In the genomic region with DNA sequence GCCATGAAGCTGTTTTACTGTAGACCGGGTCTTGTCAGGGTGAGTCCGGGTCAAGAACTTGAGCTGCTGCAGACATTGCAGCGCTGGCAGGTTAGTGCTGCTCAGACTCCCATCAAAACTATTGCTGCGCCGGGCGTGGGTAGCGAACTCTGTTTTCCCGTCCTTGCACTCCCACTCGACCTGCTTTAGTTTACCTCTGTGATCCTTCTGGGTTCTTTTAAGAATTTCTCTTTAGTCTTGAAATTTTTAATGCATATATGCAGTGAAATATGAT, we compare ENCODE assay signal across 16 mouse cellular contexts. TPM values are rescaled to one million over a fixed set of nuclear protein-coding genes. Genes with fewer than 3 reads are reported as not detected.
A peak's percentile ranks its signal among the peaks of the same experiment; 100 is the strongest.
DNase-seq lines count a peak whose midpoint lies in the region; ATAC-seq and TF ChIP-seq lines count a peak whose summit lies in the region.
"Not testable (repeated sequence)": the region's sequence is repeated elsewhere in the genome, so short reads cannot be mapped to it uniquely, and the experiment has no call there.
"Had no signal": no experiment of that assay in that cellular context is flagged by ENCODE, and none has a peak within 500 bp of the region (broad histone marks: within the 10 kb centered on the region; RNA-seq: fewer than 3 reads in every experiment).

No protein-coding gene starts in this region.

- WGBS in embryonic facial prominence, embryonic 11.5 days = no CpG with 5 or more reads among the region's 9 CpGs
- WGBS in forebrain, embryonic 12.5 days = no CpG with 5 or more reads among the region's 9 CpGs
- WGBS in hindbrain, embryonic 13.5 days = no CpG with 5 or more reads among the region's 9 CpGs
- WGBS in intestine, postnatal 0 days = no CpG with 5 or more reads among the region's 9 CpGs
- no CpG with 5 or more reads among the region's 9 CpGs for WGBS in limb, embryonic 14.5 days
- WGBS in lung, embryonic 15.5 days = no CpG with 5 or more reads among the region's 9 CpGs
- no CpG with 5 or more reads among the region's 9 CpGs for WGBS in neural tube, embryonic 14.5 days

- not testable (repeated sequence) for H3K4me3 ChIP-seq in embryonic facial prominence, embryonic 11.5 days (ENCODE audit: low read depth, low read length); forebrain, embryonic 12.5 days (replicated peaks); hindbrain, embryonic 13.5 days; intestine, postnatal 0 days (ENCODE audit: low read depth, low read length); lung, embryonic 15.5 days; neural tube, embryonic 14.5 days (ENCODE audit: low read depth, low read length)
- peak overlapping the region; percentile 39 for H3K4me3 ChIP-seq in gastrocnemius, adult 2 months
- 0 out of 2 replicates have a peak overlapping the region, but pooled peaks have one; percentile 10 for H3K4me3 ChIP-seq in limb, embryonic 14.5 days (replicated peaks; ENCODE audit: low read length)

- not testable (repeated sequence) for H3K4me2 ChIP-seq in embryonic facial prominence, embryonic 11.5 days (ENCODE audit: low read depth, low read length); forebrain, embryonic 12.5 days; limb, embryonic 14.5 days (replicated peaks; ENCODE audit: low read depth, low read length, severe bottlenecking); neural tube, embryonic 14.5 days (ENCODE audit: low read depth, low read length)
- peak overlapping the region; percentile 36 for H3K4me2 ChIP-seq in hindbrain, embryonic 13.5 days
- peak overlapping the region; percentile 17; the same call in 1 of the 2 replicates for H3K4me2 ChIP-seq in intestine, postnatal 0 days (replicated peaks; ENCODE audit: low read depth)
- H3K4me2 ChIP-seq in lung, embryonic 15.5 days = peak overlapping the region; percentile 20; the same call in 1 of the 2 replicates

- TF ChIP-seq POLR2A in limb, embryonic 14.5 days (IDR thresholded peaks at IDR 0.05; ENCODE audit: borderline replicate concordance, extremely low read depth, insufficient read depth, insufficient read length) = not testable (repeated sequence)

- not testable (repeated sequence) for DNase-seq in embryonic facial prominence, embryonic 11.5 days (ENCODE audit: low spot score); gastrocnemius, adult 2 months; limb, embryonic 14.5 days (ENCODE audit: low spot score)

- peak; percentile 50; the same call in 1 of the 2 replicates for ATAC-seq in embryonic facial prominence, embryonic 11.5 days (replicated peaks; ENCODE audit: insufficient number of reproducible peaks, low FRiP score, low TSS enrichment, low read depth)
- ATAC-seq in forebrain, embryonic 12.5 days (ENCODE audit: low FRiP score) = peak; percentile 68; the same call in 1 of the 2 replicates
- ATAC-seq in hindbrain, embryonic 13.5 days (ENCODE audit: low FRiP score) = peak; percentile 81; the same call in 1 of the 2 replicates
- ATAC-seq in intestine, postnatal 0 days = not testable (repeated sequence)
- 0 out of 2 replicates have a peak, but pooled peaks have one; percentile 20 for ATAC-seq in limb, embryonic 14.5 days (ENCODE audit: low FRiP score, low read depth)
- ATAC-seq in lung, embryonic 15.5 days (ENCODE audit: borderline replicate concordance, extremely low read depth, low FRiP score, low TSS enrichment) = peak; percentile 46; the same call in 1 of the 2 replicates
- peak; percentile 61 for ATAC-seq in neural tube, embryonic 14.5 days (ENCODE audit: low read depth)

- not testable (repeated sequence) for H3K36me3 ChIP-seq in embryonic facial prominence, embryonic 11.5 days (replicated peaks; ENCODE audit: control insufficient read depth, insufficient read depth, low read depth, low read length); forebrain, embryonic 12.5 days (replicated peaks); hindbrain, embryonic 13.5 days; intestine, postnatal 0 days (ENCODE audit: control insufficient read depth, insufficient read depth); limb, embryonic 14.5 days (ENCODE audit: control insufficient read depth, insufficient read depth, low read length); lung, embryonic 15.5 days; neural tube, embryonic 14.5 days (ENCODE audit: control insufficient read depth, insufficient read depth, low read length)

- not testable (repeated sequence) for H3K27me3 ChIP-seq in embryonic facial prominence, embryonic 11.5 days (ENCODE audit: control insufficient read depth, insufficient read depth, low read length); forebrain, embryonic 12.5 days; hindbrain, embryonic 13.5 days; intestine, postnatal 0 days (replicated peaks; ENCODE audit: control insufficient read depth, insufficient read depth, low read length); limb, embryonic 14.5 days (ENCODE audit: control insufficient read depth, insufficient read depth, low read length); lung, embryonic 15.5 days; neural tube, embryonic 14.5 days (ENCODE audit: control insufficient read depth, insufficient read depth, low read length)

- not testable (repeated sequence) for H3K27ac ChIP-seq in embryonic facial prominence, embryonic 11.5 days (replicated peaks; ENCODE audit: low read depth, low read length); forebrain, embryonic 12.5 days; gastrocnemius, adult 2 months; hindbrain, embryonic 13.5 days; intestine, postnatal 0 days (ENCODE audit: low read depth, low read length); limb, embryonic 14.5 days (replicated peaks; ENCODE audit: low read depth, low read length); lung, embryonic 15.5 days; neural tube, embryonic 14.5 days (ENCODE audit: low read depth, low read length)

- H3K4me1 ChIP-seq in embryonic facial prominence, embryonic 11.5 days (ENCODE audit: control insufficient read depth, insufficient read depth, low read length); forebrain, embryonic 12.5 days; hindbrain, embryonic 13.5 days (replicated peaks); intestine, postnatal 0 days (replicated peaks; ENCODE audit: control insufficient read depth, insufficient read depth, low read length); limb, embryonic 14.5 days (ENCODE audit: control insufficient read depth, insufficient read depth, low read length); lung, embryonic 15.5 days; neural tube, embryonic 14.5 days (ENCODE audit: control insufficient read depth, insufficient read depth, low read length): not testable (repeated sequence)

- intact Hi-C loops in gastrocnemius, adult 2 months (cut with DNase I) = not testable (repeated sequence)

- H3K9ac ChIP-seq in embryonic facial prominence, embryonic 11.5 days (replicated peaks; ENCODE audit: low read length); forebrain, embryonic 12.5 days; hindbrain, embryonic 13.5 days; intestine, postnatal 0 days (ENCODE audit: low read depth, low read length); limb, embryonic 14.5 days (ENCODE audit: low read depth, low read length, severe bottlenecking); lung, embryonic 15.5 days; neural tube, embryonic 14.5 days (replicated peaks; ENCODE audit: low read depth, low read length): not testable (repeated sequence)

- TF ChIP-seq CTCF in gastrocnemius, adult 2 months (IDR thresholded peaks at IDR 0.05); intestine, postnatal 0 days (IDR thresholded peaks at IDR 0.05; ENCODE audit: low read depth): not testable (repeated sequence)

- not testable (repeated sequence) for H3K9me3 ChIP-seq in embryonic facial prominence, embryonic 11.5 days (replicated peaks; ENCODE audit: control insufficient read depth, low read length); forebrain, embryonic 12.5 days; hindbrain, embryonic 13.5 days; intestine, postnatal 0 days (ENCODE audit: control insufficient read depth); limb, embryonic 14.5 days (ENCODE audit: control insufficient read depth, low read length); lung, embryonic 15.5 days; neural tube, embryonic 14.5 days (ENCODE audit: control insufficient read depth, low read length)

RNA-seq across cellular contexts. Expression of gene Zfp955b, which starts 0.5 kb away (rescaled TPM):
- polyA plus RNA-seq in embryonic facial prominence, embryonic 11.5 days (2014; fragmentation: Nextera tagmentation; extraction: Ambion mirVana) = 9.3 and 9.7 TPM in 2 replicates
- polyA plus RNA-seq in forebrain, embryonic 12.5 days (2016; fragmentation: Nextera tagmentation; extraction: Ambion mirVana) = 13.6 and 13.7 TPM in 2 replicates
- 10 to 100 TPM in 1 of 2 experiments, 1 to 10 TPM in 1; 9.4 to 13.5 TPM for total RNA-seq in gastrocnemius, adult 2 months (2021)
- 18.4 and 18.6 TPM in 2 replicates for polyA plus RNA-seq in hindbrain, embryonic 13.5 days (2015; fragmentation: Nextera tagmentation; extraction: Ambion mirVana)
- 3.1 and 3.6 TPM in 2 replicates for polyA plus RNA-seq in intestine, postnatal 0 days (2015; fragmentation: Nextera tagmentation; extraction: Ambion mirVana)
- polyA plus RNA-seq in limb, embryonic 14.5 days (2012; rRNA removed) = 6.2 and 7.9 TPM in 2 replicates
- 9.9 and 10.9 TPM in 2 replicates for polyA plus RNA-seq in limb, embryonic 14.5 days (2014; fragmentation: Nextera tagmentation; extraction: Ambion mirVana)
- 12.7 and 13.3 TPM in 2 replicates for polyA plus RNA-seq in lung, embryonic 15.5 days (2015; fragmentation: Nextera tagmentation; extraction: Ambion mirVana)
- 18.5 and 20.3 TPM in 2 replicates for polyA plus RNA-seq in neural tube, embryonic 14.5 days (2014; fragmentation: Nextera tagmentation; extraction: Ambion mirVana)

RNA-seq across cellular contexts. Expression of gene Olfr63, which starts 25.3 kb away (rescaled TPM):
- 0.03 TPM in 1 of 2 replicates, not detected in the other for polyA plus RNA-seq in embryonic facial prominence, embryonic 11.5 days (2014; fragmentation: Nextera tagmentation; extraction: Ambion mirVana)
- 0.03 and 0.05 TPM in 2 replicates for polyA plus RNA-seq in forebrain, embryonic 12.5 days (2016; fragmentation: Nextera tagmentation; extraction: Ambion mirVana)
- not detected for total RNA-seq in gastrocnemius, adult 2 months (2021)
- polyA plus RNA-seq in hindbrain, embryonic 13.5 days (2015; fragmentation: Nextera tagmentation; extraction: Ambion mirVana) = 0.05 TPM in 1 of 2 replicates, not detected in the other
- polyA plus RNA-seq in intestine, postnatal 0 days (2015; fragmentation: Nextera tagmentation; extraction: Ambion mirVana) = 0.03 TPM in 1 of 2 replicates, not detected in the other
- polyA plus RNA-seq in limb, embryonic 14.5 days (2012; rRNA removed) = not detected in 2 replicates
- 0.03 TPM in 1 of 2 replicates, not detected in the other for polyA plus RNA-seq in limb, embryonic 14.5 days (2014; fragmentation: Nextera tagmentation; extraction: Ambion mirVana)
- not detected in 2 replicates for polyA plus RNA-seq in lung, embryonic 15.5 days (2015; fragmentation: Nextera tagmentation; extraction: Ambion mirVana)
- polyA plus RNA-seq in neural tube, embryonic 14.5 days (2014; fragmentation: Nextera tagmentation; extraction: Ambion mirVana) = not detected in 2 replicates
- total RNA-seq: adrenal gland, postnatal 25 days; gastrocnemius, postnatal 10 days; left cerebral cortex, adult 18-20 months; left cerebral cortex, postnatal 36 days; MEL; midbrain, postnatal 0 days had no signal
- polyA plus RNA-seq: frontal cortex, adult 2 months; heart, postnatal 0 days; midbrain, postnatal 0 days had no signal

RNA-seq across cellular contexts. Expression of gene Zfp955a, which starts 34.9 kb away (rescaled TPM):
- 23.5 and 23.7 TPM in 2 replicates for polyA plus RNA-seq in embryonic facial prominence, embryonic 11.5 days (2014; fragmentation: Nextera tagmentation; extraction: Ambion mirVana)
- 20.4 and 21.0 TPM in 2 replicates for polyA plus RNA-seq in forebrain, embryonic 12.5 days (2016; fragmentation: Nextera tagmentation; extraction: Ambion mirVana)
- 1 to 10 TPM; 4.7 to 5.7 TPM for total RNA-seq in gastrocnemius, adult 2 months (2021)
- 23.0 and 23.3 TPM in 2 replicates for polyA plus RNA-seq in hindbrain, embryonic 13.5 days (2015; fragmentation: Nextera tagmentation; extraction: Ambion mirVana)
- 4.8 and 4.9 TPM in 2 replicates for polyA plus RNA-seq in intestine, postnatal 0 days (2015; fragmentation: Nextera tagmentation; extraction: Ambion mirVana)
- polyA plus RNA-seq in limb, embryonic 14.5 days (2012; rRNA removed) = 5.5 and 7.0 TPM in 2 replicates
- 16.7 and 18.8 TPM in 2 replicates for polyA plus RNA-seq in limb, embryonic 14.5 days (2014; fragmentation: Nextera tagmentation; extraction: Ambion mirVana)
- 18.8 and 19.0 TPM in 2 replicates for polyA plus RNA-seq in lung, embryonic 15.5 days (2015; fragmentation: Nextera tagmentation; extraction: Ambion mirVana)
- 27.9 and 28.2 TPM in 2 replicates for polyA plus RNA-seq in neural tube, embryonic 14.5 days (2014; fragmentation: Nextera tagmentation; extraction: Ambion mirVana)
